Mouse (Mus musculus): Measurements from ENCODE around the gene Lpar5.

The Lpar5 gene

DNA sequence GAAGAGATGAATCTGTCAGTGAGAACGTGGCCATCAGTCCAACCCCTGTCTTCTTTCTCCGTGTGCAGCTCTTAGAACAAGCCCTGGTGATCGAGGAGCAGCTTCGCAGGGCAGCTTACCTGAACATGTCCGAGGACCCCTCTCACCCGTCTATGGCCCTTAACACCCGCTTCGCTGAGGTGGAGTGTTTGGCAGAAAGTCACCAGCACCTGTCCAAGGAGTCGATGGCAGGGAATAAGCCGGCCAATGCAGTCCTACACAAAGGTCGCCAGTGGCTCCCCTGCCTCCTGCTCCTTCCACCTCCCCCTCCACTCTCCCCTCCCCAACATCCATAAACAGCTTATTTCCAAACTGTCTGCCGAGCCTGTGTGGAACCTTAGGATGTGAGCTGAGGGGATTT, 61.0 kb downstream of the Lpar5 start:
- no peak for DNase-seq (ENCODE audit: low spot score)

- peak; percentile 53 for DNase-seq (ENCODE audit: low spot score)
Observed at GRCm38 (mm10) chr6:125129710-125130402, 62.1 kb downstream of the Lpar5 start.

- DNase-seq (ENCODE audit: low spot score): peak; percentile 94
Observed at GRCm38 (mm10) chr6:125131302-125132156, 63.8 kb downstream of the Lpar5 start, which contains the start of gene Nop2. Gene Nop2 (plus strand): TSS chr6:125131909.

All from testis, postnatal 10 days (tissue).